Mouse (Mus musculus) heart, embryonic 13.5 days (tissue): ENCODE data around the gene Sh2d3c. TPM values are rescaled to one million over a fixed set of nuclear protein-coding genes. Genes with fewer than 3 reads are reported as not detected.

Experiments
- ATAC-seq: fragments of 200-750 bp; cut with Nextera tagmentation; 2 replicates; pipeline ENCODE4 v1.8.0; 2017; ENCODE audit warnings: moderate TSS enrichment; ENCODE audit not compliant: insufficient number of reproducible peaks, low FRiP score, low TSS enrichment; ENCODE audit errors: extremely low read depth
- H3K27ac ChIP-seq: fragments of 300-500 bp; sonication (generic); replicated peaks from 2 replicates; pipeline ENCODE4 v1.5.1; 2015; ENCODE audit warnings: moderate library complexity, mild to moderate bottlenecking, inconsistent platforms
- H3K27me3 ChIP-seq: fragments of 300-500 bp; sonication (generic); replicated peaks from 2 replicates; pipeline ENCODE4 v1.6.1; 2015; ENCODE audit warnings: mild to moderate bottlenecking, inconsistent platforms
- H3K36me3 ChIP-seq: fragments of 300-500 bp; sonication (generic); 2 replicates; pipeline ENCODE4 v1.6.1; 2015; ENCODE audit warnings: mild to moderate bottlenecking, inconsistent platforms
- H3K4me1 ChIP-seq: fragments of 300-500 bp; sonication (generic); 2 replicates; pipeline ENCODE4 v1.6.1; 2015; ENCODE audit warnings: inconsistent platforms
- H3K4me2 ChIP-seq: fragments of 300-500 bp; sonication (generic); 2 replicates; pipeline ENCODE4 v1.6.1; 2015; ENCODE audit warnings: inconsistent platforms, mild to moderate bottlenecking, moderate library complexity
- H3K4me3 ChIP-seq: fragments of 300-500 bp; sonication (generic); 2 replicates; pipeline ENCODE4 v1.5.1; 2015; ENCODE audit warnings: moderate library complexity, mild to moderate bottlenecking, inconsistent platforms
- H3K9ac ChIP-seq: fragments of 300-500 bp; sonication (generic); 2 replicates; pipeline ENCODE4 v1.6.1; 2015; ENCODE audit warnings: inconsistent platforms, mild to moderate bottlenecking, moderate library complexity
- H3K9me3 ChIP-seq: fragments of 300-500 bp; sonication (generic); 2 replicates; pipeline ENCODE4 v1.6.1; 2016; ENCODE audit warnings: inconsistent platforms
- WGBS: fragments of 180-500 bp; shearing (Covaris S2); methylation state at CpG from one replicate; pipeline ENCODE4 v1.1.7; 2015; ENCODE audit warnings: mixed read lengths; 5-methylcytosine and 5-hydroxymethylcytosine counted together
- polyA plus RNA-seq: library from polyadenylated mRNA; unstranded; fragments of >200 nt; fragmentation: Nextera tagmentation; extraction: Ambion mirVana; gene quantifications from 2 replicates; pipeline ENCODE4 v1.2.1, GENCODE M21; 2015

The Sh2d3c gene
- polyA plus RNA-seq, 1 experiment from 2014 or later = 33.0 TPM

DNA sequence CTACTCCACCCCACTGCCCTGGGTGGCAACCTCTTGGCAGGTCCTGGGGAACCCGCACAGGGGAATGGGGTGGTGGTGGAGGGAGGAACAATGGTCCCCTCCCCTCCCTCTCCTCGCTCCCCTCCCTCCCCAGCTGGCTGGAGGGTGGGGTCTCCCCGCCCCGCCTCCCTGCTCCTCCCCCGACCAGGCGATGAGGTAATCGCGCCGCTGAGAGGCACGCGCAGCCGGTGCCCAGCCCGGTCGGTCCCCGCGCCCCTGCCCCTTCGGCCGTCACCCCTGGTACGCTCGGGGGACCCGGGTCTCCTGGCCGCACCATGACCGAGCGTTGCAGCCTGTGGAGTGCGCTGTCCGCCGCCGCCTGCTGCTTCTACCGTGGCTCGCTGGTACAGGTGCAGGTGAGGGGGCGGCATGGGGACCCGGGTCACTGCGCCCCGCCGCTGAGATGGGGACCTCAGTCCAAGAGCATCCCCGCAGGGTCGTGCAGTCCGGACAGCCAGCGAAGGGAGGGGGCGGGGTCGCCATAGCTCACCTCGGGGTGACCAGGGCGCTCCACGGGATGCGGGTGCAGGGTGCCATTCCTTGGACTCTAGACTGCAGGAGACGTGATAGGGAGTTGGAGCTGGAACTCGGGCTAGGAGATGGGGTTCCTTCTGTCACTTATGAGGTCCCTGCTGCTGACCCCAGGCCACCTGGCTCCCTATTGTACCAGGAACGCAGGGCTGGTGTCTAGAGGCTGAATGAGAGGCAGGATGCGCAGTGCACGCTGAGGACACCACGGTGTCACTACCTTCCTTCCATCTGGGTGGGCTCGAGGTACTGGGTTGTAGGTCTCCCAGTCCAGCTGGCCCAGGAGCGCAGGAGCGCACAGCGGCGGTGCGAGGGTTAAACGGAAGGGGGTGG, 20.7 kb downstream of the Sh2d3c start:
- peak overlapping the region; percentile 76 for H3K4me2 ChIP-seq
- WGBS = 4% methylated on average over 54 of the region's 58 CpGs
- ATAC-seq = peak; percentile 37; the same call in 1 of the 2 replicates
- peak overlapping the region; percentile 52 for H3K4me3 ChIP-seq
- H3K9me3 ChIP-seq = no peaks in the 10 kb centered on the region
- H3K27ac ChIP-seq = no peak overlapping the region
- H3K36me3 ChIP-seq = peaks cover 29% of the 10 kb centered on the region
- H3K4me1 ChIP-seq = peaks cover 25% of the 10 kb centered on the region
- peaks cover 50% of the 10 kb centered on the region for H3K27me3 ChIP-seq
- H3K9ac ChIP-seq = peak overlapping the region; percentile 73

DNA sequence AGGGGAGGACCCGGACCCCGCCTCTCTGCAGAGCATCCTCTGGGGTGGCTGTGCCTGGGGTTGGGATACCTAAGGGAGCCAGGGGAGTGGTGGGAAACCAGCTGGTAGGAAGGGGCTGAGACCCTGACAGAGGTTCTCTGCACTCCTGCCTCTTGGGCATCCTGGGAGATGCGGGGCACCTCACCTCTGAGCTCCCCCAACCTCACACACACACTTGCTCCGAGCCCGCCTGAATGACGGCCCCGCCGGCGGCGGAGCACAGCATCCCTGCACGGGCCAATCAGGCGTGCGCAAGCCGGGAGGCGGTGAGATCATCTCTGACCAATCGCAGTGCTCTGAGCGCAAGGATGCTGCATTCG, 21.3 kb downstream of the Sh2d3c start:
- Histone ChIP-seq H3K4me3 (peak overlapping the region; percentile 52), H3K4me2 (peak overlapping the region; percentile 76), H3K36me3 (peaks cover 35% of the 10 kb centered on the region), H3K9me3 (no peaks in the 10 kb centered on the region), H3K9ac (peak overlapping the region; percentile 73), H3K27me3 (peaks cover 50% of the 10 kb centered on the region), H3K27ac (no peak overlapping the region), H3K4me1 (peaks cover 25% of the 10 kb centered on the region)
- 17% methylated on average over 18 of the region's 18 CpGs for WGBS
- no peak for ATAC-seq

DNA sequence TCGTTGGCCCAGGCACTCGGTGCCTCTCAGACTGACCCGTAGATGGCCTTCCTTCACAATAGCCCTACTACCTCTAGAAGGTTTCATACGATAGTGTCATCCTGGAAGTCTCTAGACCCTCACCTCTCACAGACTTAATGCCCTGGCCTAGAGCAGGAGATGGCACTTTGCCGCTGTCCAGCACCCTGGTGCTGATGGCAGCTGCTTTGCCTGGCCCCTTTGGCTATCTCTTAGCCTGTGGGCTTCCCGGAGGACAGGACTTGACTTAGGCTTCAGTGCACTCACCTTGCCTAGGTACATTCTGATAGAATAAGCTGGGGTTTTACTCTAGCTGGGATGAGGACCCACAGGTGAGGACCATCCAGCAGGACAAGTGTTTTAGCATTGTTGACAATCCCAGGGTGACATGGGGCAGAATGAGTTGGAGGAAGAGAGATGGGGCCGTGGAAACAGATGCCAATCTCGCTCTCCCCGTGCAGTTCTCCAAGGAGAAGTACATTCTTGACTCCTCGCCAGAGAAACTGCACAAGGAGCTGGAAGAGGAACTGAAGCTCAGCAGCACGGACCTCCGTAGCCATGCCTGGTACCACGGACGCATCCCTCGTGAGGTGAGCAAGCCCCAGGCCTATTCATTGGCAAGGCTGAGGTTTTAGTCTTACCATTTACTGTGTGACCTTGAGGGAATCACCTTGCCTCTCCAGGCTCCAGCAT, 23.6 kb downstream of the Sh2d3c start:
- Histone ChIP-seq H3K27ac (no peak overlapping the region), H3K4me2 (no peak overlapping the region), H3K9ac (no peak overlapping the region), H3K4me3 (no peak overlapping the region), H3K9me3 (no peaks in the 10 kb centered on the region), H3K36me3 (peaks cover 46% of the 10 kb centered on the region), H3K4me1 (peaks cover 20% of the 10 kb centered on the region), H3K27me3 (peaks cover 47% of the 10 kb centered on the region)
- WGBS = 63% methylated on average over 15 of the region's 15 CpGs
- no peak for ATAC-seq

DNA sequence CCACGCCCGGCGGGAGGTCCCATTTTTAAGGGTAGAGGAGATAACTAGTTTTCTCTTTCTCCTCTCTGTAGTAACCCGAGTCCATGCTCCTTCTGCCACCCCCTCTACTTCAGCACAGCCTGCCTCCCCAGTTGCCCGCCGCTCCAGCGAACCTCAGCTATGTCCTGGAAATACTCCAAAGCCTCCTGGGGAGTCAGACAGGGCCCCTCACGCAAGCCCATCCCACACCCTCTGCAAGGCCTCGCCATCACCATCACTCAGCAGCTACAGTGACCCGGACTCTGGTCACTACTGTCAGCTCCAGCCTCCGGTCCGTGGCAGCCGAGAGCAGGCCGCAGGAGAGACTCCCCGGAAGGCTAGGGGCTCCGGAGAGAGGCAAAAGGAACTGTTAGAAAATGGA, 28.2 kb downstream of the Sh2d3c start:
- H3K9ac ChIP-seq = no peak overlapping the region
- H3K27ac ChIP-seq = no peak overlapping the region
- no peak for ATAC-seq
- no peak overlapping the region for H3K4me2 ChIP-seq
- H3K36me3 ChIP-seq = peaks cover 84% of the 10 kb centered on the region
- no peaks in the 10 kb centered on the region for H3K9me3 ChIP-seq
- 71% methylated on average over 16 of the region's 16 CpGs for WGBS
- H3K4me3 ChIP-seq = no peak overlapping the region
- H3K4me1 ChIP-seq = peaks cover 9% of the 10 kb centered on the region
- H3K27me3 ChIP-seq = peaks cover under 1% of the 10 kb centered on the region; the same call in 1 of the 2 replicates

DNA sequence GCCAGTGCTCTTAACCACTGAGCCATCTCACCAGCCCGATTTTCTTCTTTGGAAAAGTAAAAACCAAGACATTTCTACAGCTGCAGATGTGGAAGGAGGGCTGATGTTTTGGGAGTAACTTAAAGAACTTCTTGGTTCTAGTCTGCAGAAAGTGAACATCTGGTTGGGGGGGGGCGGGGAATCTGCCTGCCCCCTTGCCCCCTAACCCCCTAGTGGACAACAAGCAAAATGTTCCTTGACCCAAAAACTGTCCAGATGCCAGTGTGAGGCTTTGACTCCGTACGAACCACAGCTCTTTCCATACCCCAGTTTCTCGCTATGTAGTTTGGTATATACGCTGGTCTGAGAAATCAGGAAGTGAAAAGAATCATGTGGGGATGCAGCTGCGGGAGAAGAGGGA, 29.3 kb downstream of the Sh2d3c start:
- WGBS = 70% methylated on average over 7 of the region's 7 CpGs

DNA sequence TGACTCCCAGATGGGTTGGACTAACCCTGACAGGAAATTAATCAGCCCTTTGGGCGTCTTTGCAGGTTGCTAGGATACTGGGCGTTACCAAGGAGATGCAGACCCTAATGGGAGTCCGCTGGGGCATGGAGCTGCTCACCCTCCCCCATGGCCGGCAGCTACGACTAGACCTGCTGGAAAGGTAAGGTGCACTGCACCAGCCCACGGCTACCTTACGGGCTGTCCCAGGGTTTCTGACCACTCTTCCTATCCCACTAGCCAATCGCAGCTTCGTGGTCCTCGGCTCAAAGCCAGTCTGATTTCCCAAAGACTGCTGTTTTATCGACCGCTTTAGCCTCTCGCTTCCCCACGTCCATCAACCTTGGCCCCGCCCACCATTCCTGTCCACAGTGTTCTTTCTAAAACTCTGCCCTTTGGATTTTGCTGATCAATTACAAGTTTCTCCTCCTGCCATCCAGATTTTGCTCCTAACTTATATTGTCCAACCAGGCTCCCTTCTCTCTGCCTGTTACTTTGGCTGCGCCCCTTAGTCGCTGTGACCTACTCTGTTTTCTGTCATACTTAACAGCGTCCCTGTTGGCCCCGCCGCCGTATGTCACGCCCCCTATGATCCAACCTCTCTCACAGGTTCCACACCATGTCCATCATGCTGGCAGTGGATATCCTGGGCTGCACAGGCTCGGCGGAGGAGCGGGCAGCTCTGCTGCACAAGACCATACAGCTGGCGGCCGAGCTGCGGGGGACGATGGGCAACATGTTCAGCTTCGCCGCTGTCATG, 30.2 kb downstream of the Sh2d3c start:
- WGBS = 21% methylated on average over 31 of the region's 31 CpGs
- Histone ChIP-seq H3K27me3 (0 out of 2 replicates have a peak, but pooled peaks cover 4% of the 10 kb centered on the region), H3K36me3 (peaks cover 83% of the 10 kb centered on the region), H3K9me3 (no peaks in the 10 kb centered on the region), H3K9ac (peak overlapping the region; percentile 74), H3K4me1 (peaks cover 9% of the 10 kb centered on the region), H3K4me3 (peak overlapping the region; percentile 54), H3K27ac (peak overlapping the region; percentile 43; the same call in 1 of the 2 replicates), H3K4me2 (peak overlapping the region; percentile 65)
- peak; percentile 70 for ATAC-seq

More for the DNA sequence above, 29.3 kb downstream of the Sh2d3c start:
- Histone ChIP-seq H3K9me3 (no peaks in the 10 kb centered on the region), H3K4me2 (no peak overlapping the region), H3K4me1 (peaks cover 9% of the 10 kb centered on the region), H3K27ac (no peak overlapping the region), H3K27me3 (0 out of 2 replicates have a peak, but pooled peaks cover 4% of the 10 kb centered on the region), H3K4me3 (no peak overlapping the region), H3K9ac (no peak overlapping the region), H3K36me3 (peaks cover 90% of the 10 kb centered on the region)
- no peak for ATAC-seq

DNA sequence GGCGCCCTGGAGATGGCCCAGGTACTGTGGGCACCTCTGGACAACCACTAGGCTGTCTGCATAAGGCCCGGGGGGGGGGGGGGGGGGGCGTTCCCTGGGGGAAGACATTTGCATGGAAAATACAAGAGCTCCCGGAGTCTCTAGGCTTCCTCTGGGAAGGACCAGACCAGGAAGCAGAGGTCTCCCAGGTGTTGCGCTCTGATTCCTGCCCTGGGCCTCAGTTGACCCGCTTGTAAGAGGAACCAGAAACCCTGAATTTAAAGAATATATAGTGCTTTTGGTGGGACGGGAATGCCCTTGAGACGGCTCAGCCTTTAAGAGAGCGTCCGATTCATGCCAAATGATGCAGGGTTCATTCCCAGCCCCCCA, 30.8 kb downstream of the Sh2d3c start:
- Histone ChIP-seq H3K36me3 (peaks cover 77% of the 10 kb centered on the region), H3K4me2 (peak overlapping the region; percentile 65), H3K4me3 (peak overlapping the region; percentile 54), H3K4me1 (peaks cover 9% of the 10 kb centered on the region), H3K9me3 (no peaks in the 10 kb centered on the region), H3K27ac (0 out of 2 replicates have a peak overlapping the region, but pooled peaks have one; percentile 43), H3K27me3 (0 out of 2 replicates have a peak, but pooled peaks cover 4% of the 10 kb centered on the region), H3K9ac (peak overlapping the region; percentile 74)
- 38% methylated on average over 9 of the region's 10 CpGs for WGBS
- ATAC-seq = no peak

DNA sequence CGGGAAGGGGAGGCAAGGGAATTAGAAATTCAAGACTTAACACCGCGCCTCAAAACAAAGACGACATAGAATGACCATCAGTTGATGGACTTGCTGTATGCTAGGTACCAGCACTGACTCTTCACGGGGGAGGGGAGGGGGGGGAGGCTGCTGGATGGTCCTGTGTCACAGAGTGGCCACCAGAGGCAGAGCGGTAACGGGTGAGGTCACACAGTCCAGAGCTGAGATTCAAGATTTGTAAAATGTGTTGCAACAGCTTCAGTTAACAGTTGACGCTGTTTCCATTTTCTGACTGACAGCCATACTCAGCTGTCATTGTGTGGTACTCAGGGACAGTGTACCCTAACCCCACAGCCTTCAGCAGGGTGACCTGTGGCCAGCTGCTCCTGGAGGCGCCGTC, 31.3 kb downstream of the Sh2d3c start:
- Histone ChIP-seq H3K4me1 (peaks cover 9% of the 10 kb centered on the region), H3K9ac (no peak overlapping the region), H3K27ac (no peak overlapping the region), H3K4me2 (peak overlapping the region; percentile 65), H3K27me3 (0 out of 2 replicates have a peak, but pooled peaks cover 4% of the 10 kb centered on the region), H3K9me3 (no peaks in the 10 kb centered on the region), H3K36me3 (peaks cover 72% of the 10 kb centered on the region), H3K4me3 (no peak overlapping the region)
- WGBS = 64% methylated on average over 10 of the region's 10 CpGs
- ATAC-seq = no peak

DNA sequence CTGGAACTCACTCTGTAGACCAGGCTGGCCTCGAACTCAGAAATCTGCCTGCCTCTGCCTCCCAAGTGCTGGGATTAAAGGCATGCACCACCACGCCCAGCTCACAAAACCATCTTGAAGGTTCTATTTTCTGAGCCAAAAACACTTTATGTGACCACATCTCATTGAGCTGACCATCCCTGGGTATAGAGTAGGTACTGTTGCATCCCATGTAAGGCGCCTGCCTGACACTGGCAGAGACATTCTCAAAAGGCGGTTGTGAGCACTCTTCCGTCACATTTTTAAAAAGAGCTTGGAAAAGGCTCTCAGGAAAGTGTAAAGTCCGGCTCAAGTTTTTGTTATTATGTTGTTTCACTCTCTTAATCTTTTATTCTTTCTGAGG, 35.8 kb downstream of the Sh2d3c start:
- ATAC-seq = no peak; the same call in 1 of the 2 replicates
- no peaks in the 10 kb centered on the region for H3K9me3 ChIP-seq

DNA sequence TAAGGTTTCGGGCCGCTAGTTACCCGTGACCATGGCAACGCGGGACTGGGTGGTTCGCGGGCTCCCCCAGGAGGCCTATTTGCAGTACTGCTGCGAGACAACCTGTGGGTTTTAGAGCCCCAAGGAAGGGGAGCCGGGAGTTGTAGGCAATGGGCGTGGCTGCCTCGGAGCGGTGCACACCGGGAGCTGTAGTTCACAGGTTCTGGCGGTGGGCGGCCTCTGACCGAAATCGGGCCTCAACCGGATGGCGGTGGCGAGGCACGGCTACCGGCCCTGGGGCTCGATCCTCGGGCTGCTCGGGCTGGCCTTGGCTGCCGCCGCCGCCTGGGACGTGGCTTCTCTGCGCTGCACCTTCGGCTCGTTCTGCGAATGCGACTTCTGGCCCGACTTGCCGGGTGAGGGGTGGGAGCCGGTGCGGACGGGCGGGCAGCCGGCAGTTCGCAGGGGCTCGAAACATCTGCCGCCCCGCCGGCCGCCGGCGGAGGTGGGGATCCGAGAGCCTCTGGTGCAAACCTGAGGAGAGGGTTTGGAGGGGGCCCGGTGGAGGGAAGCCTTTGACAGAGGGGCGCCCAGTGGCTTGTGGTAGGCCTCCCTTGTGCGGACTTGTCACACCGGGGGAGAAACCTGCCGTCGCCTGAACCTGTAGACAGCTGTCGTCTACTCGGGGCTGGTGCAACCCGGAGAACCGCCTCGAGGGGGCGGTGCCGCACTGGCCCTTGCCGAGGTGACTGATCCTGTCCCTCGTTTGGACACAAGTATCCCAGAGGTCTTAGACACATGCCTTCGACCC, 36.4 kb downstream of the Sh2d3c start, which contains the start of gene Tor2a:
TSS of gene Tor2a (plus strand) at position 179 of the 790 bp plus-strand sequence.
- Histone ChIP-seq H3K9me3 (no peaks in the 10 kb centered on the region), H3K4me3 (peak within 1 kb of the TSS; percentile 78), H3K27ac (peak within 1 kb of the TSS; percentile 90), H3K4me2 (peak within 1 kb of the TSS; percentile 73), H3K36me3 (peaks cover 62% of the 10 kb centered on the region), H3K4me1 (peaks cover 17% of the 10 kb centered on the region), H3K9ac (peak within 1 kb of the TSS; percentile 91), H3K27me3 (0 out of 2 replicates have a peak, but pooled peaks cover 4% of the 10 kb centered on the region)
- peak; percentile 89 for ATAC-seq
- under 1% methylated on average over 66 of the region's 66 CpGs for WGBS

More for the DNA sequence above, 35.8 kb downstream of the Sh2d3c start:
- WGBS = 34% methylated on average over 6 of the region's 6 CpGs
- H3K4me3 ChIP-seq = peak overlapping the region; percentile 78
- H3K4me1 ChIP-seq = peaks cover 20% of the 10 kb centered on the region
- H3K27ac ChIP-seq = no peak overlapping the region
- H3K36me3 ChIP-seq = peaks cover 61% of the 10 kb centered on the region
- H3K27me3 ChIP-seq = 0 out of 2 replicates have a peak, but pooled peaks cover 4% of the 10 kb centered on the region
- H3K4me2 ChIP-seq = peak overlapping the region; percentile 46
- no peak overlapping the region for H3K9ac ChIP-seq
